Mouse (Mus musculus) urinary bladder, postnatal 14 days (tissue): Measurements from ENCODE around the gene Mknk2.

ENCODE experiments used
- DNase-seq: peaks from one replicate; pipeline ENCODE4 v3.0.0; 2021; ENCODE audit warnings: low spot score

Gene Mknk2

DNA sequence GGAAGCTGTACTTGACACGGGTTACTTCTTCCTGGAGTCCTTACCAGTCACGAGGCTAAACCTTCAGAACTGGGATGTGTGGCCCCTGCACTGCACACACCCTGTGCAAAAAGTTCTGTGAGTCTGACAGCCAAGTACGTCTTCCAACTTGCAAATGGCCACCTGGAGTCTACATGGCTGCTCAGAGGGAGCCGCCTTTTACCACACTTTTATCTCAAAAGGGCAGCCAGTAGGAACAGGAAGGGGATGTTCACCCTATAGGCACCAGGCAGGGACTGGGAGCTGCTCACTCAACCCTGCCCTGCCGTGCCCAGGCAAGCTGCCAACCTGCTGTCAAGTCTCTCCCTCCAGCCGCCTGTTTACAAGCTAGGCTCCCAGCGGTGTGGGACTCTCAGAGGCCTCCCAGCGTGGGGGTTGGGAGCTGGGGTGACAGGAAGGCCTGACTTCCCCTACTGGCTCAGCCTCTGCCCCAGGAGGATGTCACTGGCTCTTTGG is at the start of gene Mknk2:
TSS of gene Mknk2 (minus strand) at position 171 of the 495 bp plus-strand sequence.
- DNase-seq = peak; percentile 98

GRCm38 (mm10) chr10:80717281-80717680 is 39.4 kb upstream of the Mknk2 start:
- no peak for DNase-seq

DNA sequence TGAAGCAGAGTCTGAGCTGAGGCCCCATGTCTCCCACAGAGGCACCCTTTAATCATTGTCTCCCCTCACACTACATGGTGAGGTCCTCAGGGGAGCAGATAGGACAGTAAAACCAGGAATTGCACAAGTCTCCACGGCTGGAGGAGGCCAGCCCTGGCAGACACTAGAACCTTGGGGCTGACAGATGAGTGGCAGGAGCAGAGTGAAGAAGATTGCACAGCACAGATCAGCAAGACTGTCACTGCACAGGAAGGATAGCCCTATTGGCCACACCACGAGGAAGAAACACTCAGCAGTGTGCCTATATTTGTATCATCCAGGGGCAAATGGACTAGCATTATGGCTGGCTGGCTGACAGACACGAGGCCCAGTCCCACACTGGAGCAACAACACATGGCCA is 32.9 kb upstream of the Mknk2 start:
- no peak for DNase-seq

- no peak for DNase-seq
These were observed 27.6 kb upstream of the Mknk2 start for GRCm38 (mm10) chr10:80705479-80705878.

DNA sequence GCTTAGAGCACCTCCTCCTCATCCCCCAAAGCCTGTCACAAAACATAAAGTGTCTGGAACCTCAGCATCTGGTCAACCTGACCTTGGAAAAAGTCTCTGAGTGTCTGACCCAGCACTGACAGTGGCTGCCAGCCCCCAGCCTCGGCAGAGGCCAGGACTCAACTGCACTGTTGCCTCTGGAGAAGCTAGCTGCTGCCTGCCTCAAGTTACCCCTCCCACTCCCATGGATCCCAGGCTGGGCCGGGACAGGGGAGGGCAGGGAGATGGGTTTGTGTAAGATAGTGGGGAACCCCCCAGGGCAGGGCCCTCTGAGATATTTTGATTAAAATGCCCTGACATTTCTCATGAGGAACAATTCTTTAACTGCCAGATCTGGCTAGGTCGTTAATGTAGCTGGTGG is 27.1 kb upstream of the Mknk2 start:
- no peak for DNase-seq

GRCm38 (mm10) chr10:80704418-80704817 is 26.5 kb upstream of the Mknk2 start:
- no peak for DNase-seq

DNA sequence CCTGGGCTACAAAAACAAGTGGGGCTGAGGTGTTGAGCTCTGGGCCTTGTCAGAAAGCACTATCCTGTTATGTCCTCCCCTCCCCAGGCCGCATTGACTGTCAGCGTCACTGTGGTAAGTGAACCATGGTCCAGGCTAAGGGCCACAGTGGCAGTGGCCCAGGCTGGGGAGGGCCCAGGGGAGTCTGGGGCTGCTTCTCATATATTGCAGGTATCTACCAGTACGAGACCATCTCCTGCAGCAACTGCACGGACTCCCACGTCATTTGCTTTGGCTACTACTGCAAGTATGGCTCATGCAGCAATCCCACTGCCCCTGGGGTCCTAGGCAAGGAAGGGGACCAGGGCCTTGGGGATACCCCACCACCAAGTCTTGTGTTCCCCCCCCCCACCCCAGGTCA is 25.7 kb upstream of the Mknk2 start:
- DNase-seq = no peak

- peak; percentile 96 for DNase-seq
These were observed 24.9 kb upstream of the Mknk2 start for GRCm38 (mm10) chr10:80702536-80703390.

DNA sequence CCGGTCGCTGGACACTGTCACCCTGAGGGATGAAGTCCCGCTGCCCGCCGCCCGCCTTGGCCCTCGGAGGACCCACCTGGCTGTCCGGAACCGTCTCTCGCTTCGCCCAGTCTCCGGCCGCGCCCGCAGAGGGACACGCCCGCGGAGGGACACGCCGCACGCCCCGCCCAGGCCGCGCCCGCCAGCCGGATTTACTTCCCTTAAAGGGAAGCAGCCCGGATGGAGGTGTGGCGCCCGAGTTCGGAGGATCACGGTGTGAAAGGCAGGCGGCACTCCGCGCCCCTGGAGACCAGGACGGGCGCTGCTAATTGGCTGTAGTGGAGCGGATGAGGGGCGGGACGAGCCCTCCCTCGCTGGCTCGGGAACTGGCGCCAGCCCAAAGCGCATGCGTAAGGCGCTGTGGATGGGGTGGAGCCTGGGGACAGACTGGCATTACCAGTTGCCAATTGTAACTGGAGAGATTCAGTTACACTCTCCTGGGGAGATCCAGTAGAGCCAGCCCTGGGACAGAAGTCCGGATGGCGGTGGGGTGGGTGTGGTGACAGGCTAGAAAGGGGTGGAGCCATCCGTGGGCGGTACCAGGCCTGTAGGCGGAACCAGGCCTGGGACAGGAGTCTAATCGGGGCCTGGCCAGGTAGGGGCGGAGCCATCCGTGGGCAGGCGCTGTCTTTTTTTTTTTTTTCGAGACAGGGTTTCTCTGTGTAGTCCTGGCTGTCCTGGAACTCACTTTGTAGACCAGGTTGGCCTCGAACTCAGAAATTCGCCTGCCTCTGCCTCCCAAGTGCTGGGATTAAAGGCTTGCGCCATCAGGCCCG is 24.0 kb upstream of the Mknk2 start, which contains the start of the genes Mob3a and Izumo4:
TSS of gene Mob3a (minus strand) at position 257 of the 815 bp plus-strand sequence.
TSS of gene Izumo4 (plus strand) at position 464 of the 815 bp plus-strand sequence.
- DNase-seq = peak; percentile 99

DNA sequence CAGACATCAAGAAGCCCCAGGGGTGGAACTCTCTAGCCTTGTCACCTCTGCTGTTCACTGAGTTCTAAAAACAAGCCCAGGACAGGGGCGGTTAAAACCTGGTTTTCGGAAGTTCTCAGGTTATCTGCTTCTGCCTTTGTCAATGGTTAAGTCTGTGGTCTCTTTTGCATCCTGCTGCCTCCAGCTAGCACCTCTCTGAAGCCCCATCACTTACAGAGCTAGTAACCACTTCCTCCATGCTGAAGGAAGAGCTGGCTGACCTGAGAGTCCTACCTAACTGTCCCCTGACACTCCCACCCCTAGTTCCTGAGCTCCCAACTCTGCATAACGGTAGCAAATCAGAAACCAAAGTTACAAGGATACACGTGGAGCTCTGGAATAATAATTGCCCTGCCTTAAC is 22.8 kb upstream of the Mknk2 start:
- DNase-seq = no peak

DNA sequence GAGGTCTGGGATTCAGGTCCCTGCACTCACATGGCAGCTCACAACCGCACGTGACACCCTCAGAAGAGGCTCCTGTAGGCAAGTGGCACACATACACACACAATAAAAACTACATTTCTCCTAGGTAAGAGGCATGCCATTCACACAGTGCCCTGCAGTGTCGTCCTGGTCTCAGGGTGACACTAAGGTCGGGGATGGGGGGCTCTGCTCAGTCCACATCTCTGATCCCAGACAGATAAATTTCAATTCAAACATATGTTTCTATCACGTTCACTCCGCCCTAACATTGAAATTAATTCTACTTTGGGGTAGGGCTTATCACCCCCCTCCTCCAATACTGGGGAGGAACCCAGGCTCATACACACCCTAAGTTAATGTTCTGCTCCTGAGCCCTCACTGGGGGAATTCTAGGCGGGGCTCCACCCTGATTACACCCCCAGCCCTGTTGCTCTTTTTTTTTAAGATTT is 22.2 kb upstream of the Mknk2 start:
- DNase-seq = no peak

DNA sequence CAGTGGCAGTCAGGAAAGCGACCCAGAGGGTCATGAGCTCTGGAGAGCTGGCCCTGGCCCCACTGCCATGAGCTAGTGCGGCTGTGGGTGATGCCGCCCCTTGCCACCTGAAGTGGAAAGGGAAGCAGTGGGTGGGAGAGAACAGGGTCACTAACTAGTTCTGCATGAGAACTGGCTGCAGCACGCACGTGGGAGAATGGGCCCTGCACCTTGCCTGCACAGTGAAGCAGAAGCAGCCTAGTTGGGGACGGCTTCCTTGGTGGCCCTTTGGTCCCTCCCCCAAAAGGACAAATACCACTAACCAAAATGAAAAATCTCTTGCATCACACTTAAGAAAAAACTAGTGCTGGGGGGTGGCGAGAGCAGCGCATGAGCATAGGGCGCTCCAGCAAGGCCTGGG is 20.7 kb upstream of the Mknk2 start:
- no peak for DNase-seq

- DNase-seq = no peak
These were observed 19.9 kb upstream of the Mknk2 start for GRCm38 (mm10) chr10:80697812-80698211.

DNA sequence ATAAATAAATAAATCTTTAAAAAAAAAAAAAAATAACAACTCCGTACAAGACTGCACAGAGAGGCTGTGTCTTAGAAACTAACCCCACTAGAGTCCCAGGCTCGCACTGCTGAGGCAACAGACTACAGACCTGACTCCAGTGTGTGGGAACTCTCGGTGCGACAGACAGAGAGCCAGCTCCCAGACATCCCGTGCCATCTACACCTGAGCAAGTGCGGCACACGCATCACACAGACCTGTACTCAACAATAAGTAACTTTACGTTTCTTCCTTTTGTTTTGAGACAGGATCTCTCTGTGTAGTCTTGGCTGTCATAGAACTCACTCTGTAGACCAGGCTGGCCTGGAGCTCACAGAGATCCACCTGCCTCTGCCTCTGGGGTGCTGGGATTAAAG is 19.5 kb upstream of the Mknk2 start:
- no peak for DNase-seq

- no peak for DNase-seq
These were observed 18.8 kb upstream of the Mknk2 start for GRCm38 (mm10) chr10:80696502-80697392.

- no peak for DNase-seq
These were observed 18.0 kb upstream of the Mknk2 start for GRCm38 (mm10) chr10:80695801-80696501.

DNA sequence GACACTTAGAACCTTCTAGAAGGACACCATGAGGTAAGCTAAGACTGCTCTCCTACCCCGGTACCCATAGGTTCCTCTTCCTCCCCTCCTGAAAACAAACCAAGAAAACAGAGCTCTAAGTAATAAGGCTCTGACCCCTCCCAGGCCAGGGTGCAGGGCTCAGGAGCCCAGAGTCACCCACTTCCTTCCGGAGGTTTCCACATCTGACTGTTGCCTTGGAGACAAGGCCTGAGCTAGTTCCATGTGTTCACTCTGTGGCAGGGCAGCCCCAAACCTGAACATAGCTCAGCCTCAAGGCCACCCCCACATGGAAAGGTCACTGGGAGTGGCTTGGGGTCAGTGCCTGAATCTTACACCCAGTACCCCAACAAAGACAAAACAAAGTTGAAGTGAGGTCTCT is 17.3 kb upstream of the Mknk2 start:
- DNase-seq = no peak

- no peak for DNase-seq
These were observed 16.4 kb upstream of the Mknk2 start for GRCm38 (mm10) chr10:80694159-80694938.

GRCm38 (mm10) chr10:80693401-80694045 is 15.6 kb upstream of the Mknk2 start:
- DNase-seq = no peak
